Mouse (Mus musculus) thymus, adult 2 months (tissue): Measurements from ENCODE around the gene Smim20.

Experiments used
- CTCF ChIP-seq: fragments of 200-500 bp; IDR thresholded peaks from 2 replicates; pipeline ENCODE4 v1.5.1; 2012; ENCODE audit warnings: mild to moderate bottlenecking, control low read depth, low read length, moderate library complexity, borderline replicate concordance; ENCODE audit not compliant: control insufficient read depth, poor library complexity, insufficient read depth; ENCODE audit errors: extremely low read depth
- POLR2A ChIP-seq: fragments of 200-500 bp; IDR thresholded peaks from 2 replicates; pipeline ENCODE4 v1.6.1; 2012; ENCODE audit warnings: mild to moderate bottlenecking, low read length, control low read depth, moderate library complexity; ENCODE audit not compliant: control insufficient read depth, poor library complexity, insufficient read depth; ENCODE audit errors: extremely low read depth

GRCm38 (mm10) chr5:53236749-53237148 is 30.1 kb upstream of the Smim20 start:
- TF ChIP-seq CTCF (no peak), POLR2A (no peak)
